Mouse (Mus musculus) myocyte (in vitro differentiated cells): ENCODE results near the gene Efna1.

ENCODE experiments used
- CEBPB ChIP-seq: IDR thresholded peaks from 2 replicates; pipeline ENCODE4 v1.6.1; 2011; ENCODE audit warnings: mild to moderate bottlenecking, moderate library complexity; ENCODE audit not compliant: poor library complexity, insufficient read depth, severe bottlenecking
- E2F4 ChIP-seq: IDR thresholded peaks from one replicate; pipeline ENCODE4 v1.6.1; 2011; ENCODE audit warnings: mild to moderate bottlenecking, control low read depth, moderate library complexity; ENCODE audit not compliant: insufficient read depth
- POLR2A ChIP-seq: IDR thresholded peaks from one replicate; pipeline ENCODE4 v1.6.1; 2011; ENCODE audit warnings: low read depth, mild to moderate bottlenecking, control low read depth, moderate library complexity; ENCODE audit not compliant: insufficient read length
- TCF12 ChIP-seq: IDR thresholded peaks from one replicate; pipeline ENCODE4 v1.6.1; 2011; ENCODE audit warnings: mild to moderate bottlenecking, control low read depth; ENCODE audit not compliant: poor library complexity, insufficient read depth, severe bottlenecking

DNA sequence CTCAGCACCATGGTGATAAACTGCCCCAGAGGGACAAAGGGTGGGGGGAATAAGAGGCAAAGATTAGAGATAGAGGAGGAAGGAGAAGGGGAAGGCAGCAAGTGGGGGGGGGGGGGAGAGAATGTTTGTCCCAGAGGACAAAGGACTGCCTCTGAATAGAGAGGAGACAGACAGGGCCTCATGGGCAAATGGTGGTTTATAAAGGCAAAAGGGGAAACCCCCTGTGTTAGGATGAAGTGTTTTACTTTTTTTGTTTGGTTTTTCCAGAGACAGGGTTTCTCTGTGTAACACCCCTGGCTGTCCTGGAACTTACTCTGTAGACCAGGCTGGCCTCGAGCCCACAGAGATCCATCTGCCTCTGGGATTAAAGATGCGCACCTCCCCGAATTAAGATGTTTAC lies 20.7 kb downstream of the Efna1 start:
- TF ChIP-seq TCF12, result no peak
- no peak for TF ChIP-seq POLR2A
- no peak for TF ChIP-seq CEBPB
- TF ChIP-seq E2F4, result no peak
